Mouse (Mus musculus) liver, adult 2 months (tissue): ENCODE results near the gene Tapbpl.

Experiments used
- CTCF ChIP-seq: fragments of 200-500 bp; IDR thresholded peaks from 2 replicates; pipeline ENCODE4 v1.5.1; 2011; ENCODE audit warnings: low read depth, low read length, control low read depth
- POLR2A ChIP-seq: fragments of 200-500 bp; IDR thresholded peaks from 2 replicates; pipeline ENCODE4 v1.6.1; 2011; ENCODE audit warnings: low read length, control low read depth; ENCODE audit not compliant: insufficient read depth; ENCODE audit errors: extremely low read depth

DNA sequence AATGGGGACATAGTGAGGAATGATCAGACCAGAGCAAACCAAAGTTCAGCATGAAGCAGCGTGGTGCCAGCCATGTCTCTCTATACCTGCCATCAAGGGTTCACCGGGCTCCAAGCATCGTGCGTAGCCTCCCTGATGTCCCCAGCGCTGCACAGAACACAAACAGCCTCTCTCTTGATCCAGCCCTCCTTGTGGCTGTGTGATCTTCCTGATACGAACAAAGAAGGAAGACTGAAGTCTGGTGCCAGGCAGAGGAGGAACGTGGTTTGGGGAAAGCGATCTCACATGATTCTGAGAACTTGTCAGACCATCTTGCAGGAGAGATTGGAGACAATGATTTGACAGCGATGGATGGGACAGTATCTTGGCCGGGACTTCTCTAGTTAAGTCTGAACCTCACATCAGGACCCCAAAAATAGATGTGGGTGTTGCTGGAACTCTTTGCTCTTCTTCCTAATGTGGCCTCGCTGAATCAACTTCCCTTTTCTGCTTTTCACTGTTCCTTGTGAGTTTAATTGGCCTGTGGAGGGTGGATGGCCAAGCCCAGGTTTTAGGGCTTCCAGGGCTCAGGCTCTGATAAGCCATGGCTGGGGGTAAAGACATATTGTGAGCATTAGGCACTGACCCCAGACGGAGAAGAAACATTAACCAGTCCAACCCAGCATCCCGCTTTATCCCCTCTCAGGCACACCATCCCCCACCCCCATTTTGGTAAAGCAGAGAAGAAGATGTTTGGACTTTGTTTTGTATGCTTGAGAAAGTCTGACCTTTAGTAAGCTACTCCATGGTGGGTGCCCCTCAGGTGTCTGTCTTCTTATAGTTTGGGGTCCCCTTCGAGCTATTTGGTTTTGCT is 22.4 kb upstream of the Tapbpl start:
- TF ChIP-seq CTCF, result no peak
- no peak for TF ChIP-seq POLR2A
